Mouse (Mus musculus): ENCODE measurements around the gene Gm4969.
"Not testable (repeated sequence)": the region's sequence is repeated elsewhere in the genome, so short reads cannot be mapped to it uniquely, and the experiment has no call there.

Gene Gm4969

DNA sequence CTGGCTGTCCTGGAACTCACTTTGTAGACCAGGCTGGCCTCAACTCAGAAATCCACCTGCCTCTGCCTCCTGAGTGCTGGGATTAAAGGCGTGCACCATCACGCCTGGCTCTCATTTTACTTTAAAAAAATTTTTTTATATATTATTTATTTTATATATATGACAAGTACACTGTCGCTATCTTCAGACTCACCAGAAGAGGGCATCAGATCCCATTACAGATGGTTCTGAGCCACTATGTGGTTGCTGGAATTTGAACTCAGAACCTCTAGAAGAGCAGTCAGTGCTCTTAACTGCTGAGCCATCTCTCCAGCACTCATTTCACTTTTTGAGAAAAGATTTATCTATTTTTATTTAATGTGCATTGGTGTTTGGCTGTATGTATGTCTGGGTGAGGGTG lies 47.1 kb downstream of the Gm4969 start:
- DNase-seq (ENCODE audit: low read depth), result not testable (repeated sequence)

DNA sequence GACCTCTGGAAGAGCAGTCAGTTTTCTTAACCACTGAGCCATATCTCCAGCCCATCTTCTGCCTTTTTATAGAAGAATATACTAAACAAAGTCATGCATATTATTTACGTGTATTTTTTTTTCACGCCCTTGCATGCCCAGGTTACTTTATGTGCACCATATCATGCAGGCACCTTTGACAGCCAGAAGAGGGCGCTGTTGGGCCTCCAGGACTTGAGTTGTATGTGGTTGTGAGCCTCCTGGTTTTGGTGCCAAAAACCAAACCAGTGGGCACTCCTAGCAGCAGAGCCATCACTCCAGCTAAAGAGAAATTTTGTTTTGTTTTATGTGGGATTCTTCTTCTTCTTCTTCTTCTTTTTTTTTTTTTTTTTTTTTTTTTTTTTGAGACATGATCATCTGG lies 48.7 kb downstream of the Gm4969 start:
- DNase-seq (ENCODE audit: low read depth), result peak; percentile 64

DNA sequence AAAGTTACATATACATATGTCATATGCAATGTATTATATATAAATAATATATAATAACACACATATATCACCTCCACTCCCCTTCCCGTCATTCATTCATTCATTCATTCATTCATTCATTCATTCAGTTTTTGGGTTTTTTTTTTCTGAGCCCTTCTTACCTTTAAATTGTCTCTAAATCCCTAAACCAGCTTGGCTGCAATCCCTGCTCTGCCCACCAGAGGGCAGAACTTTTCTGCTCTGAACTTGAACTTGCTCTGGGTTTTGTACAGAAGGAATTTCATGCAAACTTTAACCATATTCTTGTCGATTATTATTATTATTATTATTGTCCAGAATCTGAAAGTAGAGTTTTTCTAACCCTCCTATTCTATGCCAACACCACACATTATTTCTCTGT lies 49.5 kb downstream of the Gm4969 start:
- DNase-seq (ENCODE audit: low read depth), result peak; percentile 92

DNA sequence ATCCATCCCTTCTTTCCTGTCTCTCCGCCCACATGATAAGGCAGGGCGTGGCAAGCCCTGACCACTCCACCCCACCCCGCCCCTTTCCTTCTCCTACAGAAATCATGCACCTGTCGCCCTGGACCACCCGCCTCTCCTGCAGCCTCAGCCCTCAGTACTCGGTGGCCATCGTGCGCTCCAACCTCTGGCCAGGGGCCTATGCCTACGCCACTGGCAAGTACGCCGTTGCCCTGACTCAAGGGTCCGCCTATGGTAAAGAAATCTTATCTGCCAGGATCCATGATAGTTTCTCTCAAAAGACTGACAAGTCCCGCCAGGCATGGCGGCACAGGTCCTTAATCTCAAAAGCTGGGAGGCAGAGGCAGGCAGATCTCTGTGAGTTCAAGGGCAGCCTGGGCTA lies 50.2 kb downstream of the Gm4969 start:
- no peak for DNase-seq (ENCODE audit: low read depth)

DNA sequence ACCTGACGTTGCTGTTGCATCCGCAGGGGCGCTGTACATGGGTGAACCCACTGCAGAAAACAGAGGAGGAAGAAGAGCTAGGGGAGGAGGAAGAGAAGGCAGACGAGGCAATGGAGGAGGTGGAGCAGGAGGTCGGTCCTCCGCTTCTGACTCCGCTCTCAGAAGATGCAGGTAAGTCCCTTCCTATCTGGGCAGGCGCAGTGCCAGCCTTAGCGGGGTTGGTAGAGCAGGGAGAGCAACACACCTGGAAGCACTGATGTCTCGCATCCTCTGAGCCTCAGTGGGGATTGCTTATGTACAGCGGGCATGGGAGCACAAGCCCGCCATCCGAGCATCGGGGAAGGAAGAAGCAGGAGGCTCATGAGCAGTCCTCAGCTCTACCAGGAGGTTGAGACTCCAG lies 51.1 kb downstream of the Gm4969 start:
- no peak for DNase-seq (ENCODE audit: low read depth)

DNA sequence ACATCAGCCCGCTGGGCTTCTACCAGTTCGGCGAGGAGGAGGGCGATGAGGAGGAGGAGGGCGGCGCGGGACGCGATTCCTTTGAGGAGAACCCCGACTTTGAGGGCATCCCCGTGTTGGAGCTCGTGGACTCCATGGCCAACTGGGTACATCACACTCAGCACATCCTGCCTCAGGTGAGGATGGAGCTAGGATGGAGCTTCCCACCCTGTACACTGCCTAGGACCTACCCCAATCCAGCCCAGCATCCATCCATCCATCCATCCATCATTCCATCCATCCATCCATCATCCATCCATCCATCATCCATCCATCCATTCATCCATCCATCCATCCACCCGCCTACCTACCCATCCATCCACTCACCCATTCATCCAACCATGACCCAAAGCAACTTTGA lies 52.3 kb downstream of the Gm4969 start:
- no peak for DNase-seq (ENCODE audit: low read depth)

DNA sequence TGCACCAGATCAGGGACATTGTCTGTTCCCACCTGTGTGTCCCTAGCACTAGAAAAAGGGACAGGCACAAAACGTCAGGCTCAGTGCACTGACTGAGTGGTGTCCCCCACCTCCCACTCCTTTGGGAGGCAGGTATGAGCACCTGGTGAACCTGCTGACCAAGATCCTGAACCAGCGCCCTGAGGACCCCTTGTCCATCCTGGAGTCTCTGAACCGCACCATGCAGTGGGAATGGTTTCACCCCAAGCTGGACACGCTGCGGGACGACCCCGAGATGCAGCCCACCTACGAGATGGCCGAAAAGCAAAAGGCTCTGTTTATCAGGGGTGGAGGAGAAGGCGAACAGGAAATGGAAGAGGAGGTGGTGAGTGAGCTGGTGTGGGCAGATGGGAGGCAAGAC lies 60.8 kb downstream of the Gm4969 start:
- no peak for DNase-seq (ENCODE audit: low read depth)

DNA sequence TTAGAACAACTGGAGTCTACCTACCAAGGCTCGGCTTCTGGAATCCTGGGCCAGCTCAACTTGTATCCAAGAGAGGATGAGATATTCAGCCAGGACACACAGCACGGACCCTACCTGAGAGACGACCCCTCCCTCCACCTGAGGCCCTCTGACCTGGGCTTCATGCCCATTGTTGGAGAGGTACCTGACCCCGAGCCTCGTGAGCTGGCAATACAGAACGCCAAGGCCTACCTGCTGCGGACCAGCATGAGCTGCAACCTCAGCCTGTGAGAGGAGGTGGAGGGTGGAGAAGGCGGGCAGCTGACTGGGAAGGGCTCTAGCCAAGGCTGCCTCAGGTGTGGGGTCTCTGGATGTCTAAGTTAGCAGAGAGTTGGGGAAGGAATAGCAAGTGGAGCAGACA lies 63.1 kb downstream of the Gm4969 start:
- no peak for DNase-seq (ENCODE audit: low read depth)

DNA sequence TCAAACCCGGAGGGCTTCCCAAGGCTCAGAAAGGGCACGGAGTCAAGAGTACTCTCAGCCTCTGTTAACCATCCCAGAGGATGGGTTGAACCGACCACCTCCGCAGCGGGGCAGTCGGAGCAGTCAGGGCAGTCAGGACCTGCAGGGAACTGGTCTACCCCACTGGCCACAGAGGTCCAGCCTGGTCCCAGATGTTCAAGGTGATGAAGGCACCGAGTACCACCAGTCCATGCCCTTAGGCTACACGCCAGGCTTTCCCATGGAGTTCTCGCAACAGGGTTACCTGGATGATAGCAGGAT lies 63.4 kb downstream of the Gm4969 start:
- no peak for DNase-seq (ENCODE audit: low read depth)

DNA sequence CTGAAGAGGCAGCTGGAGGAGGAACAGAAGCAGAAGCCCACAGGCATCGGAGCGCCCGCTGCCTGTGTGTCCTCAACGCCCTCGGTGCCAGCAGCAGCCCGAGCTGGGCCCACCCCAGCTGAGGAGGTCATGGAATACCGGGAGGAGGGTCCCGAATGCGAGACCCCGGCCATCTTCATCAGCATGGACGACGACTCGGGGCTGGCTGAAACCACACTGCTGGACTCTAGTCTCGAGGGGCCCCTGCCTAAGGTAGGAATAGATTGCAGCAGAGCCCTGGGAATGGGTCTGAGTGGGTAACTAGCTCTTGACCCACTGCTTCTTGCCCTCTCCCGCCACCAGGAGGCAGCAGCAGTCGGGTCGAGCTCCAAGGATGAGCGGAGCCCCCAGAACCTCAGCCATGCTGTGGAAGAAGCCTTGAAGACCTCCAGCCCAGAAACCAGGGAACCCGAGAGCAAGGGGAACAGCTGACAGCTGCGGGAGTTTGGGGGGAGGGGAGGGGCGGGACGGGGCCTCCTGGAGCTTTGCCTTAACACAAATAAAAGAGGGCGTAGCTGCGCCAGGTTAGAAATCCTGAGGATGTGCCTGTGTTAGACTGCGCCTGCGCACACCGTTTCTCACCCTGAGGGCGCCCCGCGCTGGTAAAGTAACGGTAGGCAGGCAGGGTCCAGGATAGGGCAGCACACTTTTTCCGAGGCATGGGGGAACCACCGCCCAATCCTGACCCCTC lies 64.0 kb downstream of the Gm4969 start, which contains the start of gene Rsph6a:
Rsph6a (plus strand) TSS at position 644 of the 730 bp plus-strand sequence.
- peak; percentile 53 for DNase-seq (ENCODE audit: low read depth)

DNA sequence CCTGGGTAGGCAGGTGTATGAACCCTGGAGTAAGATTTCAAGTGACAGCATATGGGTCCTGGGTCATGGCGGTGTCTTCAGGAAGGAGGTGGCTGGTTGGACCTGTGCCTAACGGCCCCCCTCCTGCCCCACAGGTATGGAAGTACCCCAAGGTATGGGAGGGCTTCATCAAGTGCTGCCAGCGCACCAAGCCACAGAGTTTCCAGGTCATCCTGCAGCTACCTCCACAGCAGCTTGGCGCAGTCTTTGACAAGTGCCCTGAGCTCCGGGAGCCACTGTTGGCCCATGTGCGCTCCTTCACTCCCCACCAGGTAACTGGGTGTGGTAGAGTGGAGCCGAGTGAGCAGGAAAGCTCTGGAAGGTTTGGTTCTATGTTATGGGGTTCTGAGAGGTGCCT lies 65.0 kb downstream of the Gm4969 start:
- DNase-seq (ENCODE audit: low read depth), result no peak

DNA sequence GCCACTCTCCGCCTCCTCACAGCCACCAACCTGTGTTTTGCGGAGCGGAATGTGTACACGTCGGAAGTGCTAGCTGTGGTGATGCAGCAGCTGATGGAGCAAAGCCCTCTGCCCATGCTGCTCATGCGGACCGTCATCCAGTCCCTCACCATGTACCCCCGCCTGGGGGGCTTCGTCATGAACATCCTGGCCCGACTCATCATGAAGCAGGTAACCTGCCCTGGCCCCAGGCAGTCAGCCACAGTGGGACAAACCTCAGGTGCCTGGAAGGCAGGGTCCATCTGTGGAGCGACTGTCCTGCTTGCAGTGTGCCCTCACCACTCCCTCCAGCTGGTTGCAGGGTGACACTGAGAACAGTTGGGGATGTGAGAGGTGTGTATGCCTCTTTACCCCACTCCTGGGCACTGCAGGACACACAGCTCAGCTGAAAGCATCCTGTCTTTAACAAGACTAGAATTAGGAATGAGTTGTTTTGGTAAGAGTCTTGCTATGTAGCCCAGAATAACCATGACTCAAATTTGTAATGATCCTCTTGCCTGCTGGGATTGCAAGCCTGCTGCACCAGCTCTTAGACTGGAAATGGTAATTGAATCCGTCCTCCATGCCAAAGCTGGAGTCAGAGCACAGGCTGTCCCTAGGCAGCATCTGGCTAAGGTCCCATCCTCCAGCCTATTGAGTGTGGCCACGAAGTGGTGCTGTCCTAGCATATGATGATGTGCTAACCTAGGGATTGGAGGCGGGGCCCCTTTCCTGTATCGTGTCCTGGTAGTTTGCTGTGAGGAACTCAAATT lies 65.6 kb downstream of the Gm4969 start:
- DNase-seq (ENCODE audit: low read depth), result no peak

DNA sequence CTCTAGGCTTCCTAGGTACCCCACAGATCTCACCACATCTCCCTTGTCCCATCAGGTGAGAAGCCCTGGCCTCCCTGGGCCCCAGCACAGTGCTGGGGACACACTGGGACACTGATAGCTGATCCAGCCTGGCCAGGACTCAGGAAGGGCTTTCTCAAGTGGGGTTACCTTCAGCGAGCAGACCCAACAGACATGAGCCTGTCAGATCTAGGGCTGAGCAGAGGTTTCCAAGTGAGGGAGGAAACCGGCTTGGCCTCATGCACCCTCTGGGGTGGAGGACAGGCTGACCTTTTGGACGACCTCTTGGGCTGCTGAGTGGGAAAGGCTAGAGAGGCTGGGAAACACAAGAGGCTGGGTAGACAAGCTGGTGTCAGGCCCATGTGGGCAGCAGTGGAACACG lies 67.0 kb downstream of the Gm4969 start:
- no peak for DNase-seq (ENCODE audit: low read depth)

DNA sequence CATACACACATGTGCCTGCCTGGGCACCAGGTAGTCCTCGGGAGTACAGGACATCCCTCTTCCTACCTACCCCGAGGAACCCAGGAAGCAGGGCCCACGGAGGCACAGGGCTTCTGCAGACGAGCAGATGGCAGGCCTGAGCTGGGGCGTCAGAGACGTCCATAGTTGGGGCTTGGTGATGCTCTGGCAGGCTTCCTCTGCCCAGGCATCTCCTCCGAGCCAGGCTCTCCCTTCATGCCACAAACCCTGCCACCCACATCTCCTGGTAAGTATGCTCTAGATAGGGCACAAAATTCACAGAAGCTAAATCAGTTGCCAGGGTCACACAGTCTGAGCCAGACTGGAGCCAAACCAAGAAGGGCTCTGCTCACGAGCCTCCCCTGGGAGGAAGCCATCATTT lies 68.0 kb downstream of the Gm4969 start:
- DNase-seq (ENCODE audit: low read depth), result no peak

DNA sequence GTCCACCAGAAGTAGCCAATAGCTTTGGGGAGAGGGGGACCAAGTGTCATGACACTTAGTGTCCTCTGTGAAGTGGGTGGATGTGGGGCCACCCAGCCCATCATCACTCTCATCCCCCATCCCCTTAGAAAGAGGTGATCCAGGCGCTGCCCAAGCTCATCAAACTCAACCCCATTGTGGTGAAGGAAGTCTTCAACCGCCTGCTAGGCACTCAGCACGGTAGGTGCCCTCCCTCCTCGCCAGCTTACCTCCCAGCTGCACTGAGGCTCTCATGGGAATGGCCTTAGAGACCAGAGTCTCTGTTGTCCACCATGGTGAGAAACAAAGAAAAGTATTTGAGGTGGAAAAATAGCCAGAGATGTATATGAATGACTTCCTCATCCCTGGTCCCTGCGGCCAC lies 68.9 kb downstream of the Gm4969 start:
- DNase-seq (ENCODE audit: low read depth), result no peak

Data from NIH3T3 (cell line).